ENCODE assay signal across 11 mouse cellular contexts in the genomic region with DNA sequence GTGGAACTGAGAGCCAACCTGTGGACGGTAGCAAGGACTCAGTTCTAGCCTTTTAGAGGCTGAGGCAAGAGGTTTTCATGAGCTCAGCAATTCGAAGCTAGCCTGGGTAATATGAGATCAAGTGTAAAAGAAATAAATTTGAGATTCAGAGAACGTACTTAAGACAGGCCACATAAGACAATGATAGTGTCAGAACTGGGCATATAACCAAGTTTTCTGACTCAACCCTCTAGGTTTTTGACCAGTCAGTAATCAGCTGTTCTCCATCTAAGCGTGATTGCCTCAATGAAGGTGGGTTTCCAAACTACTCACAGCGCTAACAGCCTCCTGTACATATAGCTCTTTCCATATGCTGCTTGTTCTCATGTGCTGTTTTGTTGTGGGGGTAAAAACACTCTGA.
"Had no signal": no experiment of that assay in that cellular context is flagged by ENCODE, and none has a peak within 500 bp of the region (broad histone marks: within the 10 kb centered on the region; RNA-seq: fewer than 3 reads in every experiment).

No protein-coding gene starts in this region.

- DNase-seq: retina, postnatal 1 day; right cerebral cortex, adult 18-20 months; right cerebral cortex, postnatal 14 days; right cerebral cortex, postnatal 25 days; right cerebral cortex, postnatal 4 days; spleen, adult 18-20 months; thymus, adult 18-20 months; thymus, adult 2 months; thymus, postnatal 14 days; thymus, postnatal 25 days; thymus, postnatal 4 days had no signal
